Mouse (Mus musculus) gastrocnemius, postnatal 25 days (tissue): ENCODE data around the gene Cldn34c3. TPM values are rescaled to one million over a fixed set of nuclear protein-coding genes. Genes with fewer than 3 reads are reported as not detected.
"Not testable (repeated sequence)": the region's sequence is repeated elsewhere in the genome, so short reads cannot be mapped to it uniquely, and the experiment has no call there.

Source experiments
- DNase-seq: peaks from one replicate; pipeline ENCODE4 v3.0.0; 2022
- long read RNA-seq, 2 experiments: library from polyadenylated mRNA; stranded (forward); transcript quantifications; one replicate each; pipeline ENCODE4 v2.0.0; 2021
- total RNA-seq, 2 experiments: library from RNA; stranded (reverse); gene quantifications; 1 replicate in 1 of 2; 2 replicates in 1 of 2; pipeline ENCODE4 v1.2.3; 2021

Cldn34c3 gene
- not detected for total RNA-seq
- long read RNA-seq, experiment 1, result 0 reads
- long read RNA-seq, experiment 2, partial matches to known transcripts, result 0 of 1 reads
- long read RNA-seq, experiment 2, other reads (novel, unspliced or antisense), result 1 of 1 reads

- not testable (repeated sequence) for DNase-seq
Observed at GRCm38 (mm10) chrX:123793365-123793764, at the start of gene Cldn34c3. TSS of gene Cldn34c3 (plus strand) at chrX:123793665.

Other genes with a start within 250 kb of the Cldn34c3 start
- not detected for gene Cldn34c2, start 212.0 kb upstream of the Cldn34c3 start, total RNA-seq
- gene Gm17467, start 88.9 kb upstream of the Cldn34c3 start, total RNA-seq, result not detected